Mouse (Mus musculus) heart, embryonic 14.5 days (tissue): Measurements from ENCODE around the gene Diaph2. TPM values are rescaled to one million over a fixed set of nuclear protein-coding genes. Genes with fewer than 3 reads are reported as not detected.
A peak's percentile ranks its signal among the peaks of the same experiment; 100 is the strongest.

Experiments used
- ATAC-seq: fragments of 200-750 bp; cut with Nextera tagmentation; 2 replicates; pipeline ENCODE4 v1.8.0; 2017; ENCODE audit warnings: low read depth, moderate TSS enrichment; ENCODE audit not compliant: insufficient number of reproducible peaks, insufficient read depth, low FRiP score
- H3K27ac ChIP-seq, 2 experiments: fragments of 200-500 bp in 1 of 2; fragments of 300-500 bp in 1 of 2; sonication (generic) in 1 of 2; replicated peaks in 1 of 2; 2 replicates each; pipeline ENCODE4 v1.5.1; 2012 to 2014; ENCODE audit warnings: low read depth in 2 of 2, low read length in 2 of 2, control low read depth in 1 of 2, mild to moderate bottlenecking in 1 of 2, mixed read lengths in 1 of 2; ENCODE audit not compliant: control insufficient read depth in 1 of 2, insufficient read depth in 1 of 2
- H3K27me3 ChIP-seq: fragments of 300-500 bp; sonication (generic); 2 replicates; pipeline ENCODE4 v1.6.1; 2014; ENCODE audit warnings: mild to moderate bottlenecking, low read length, control low read depth; ENCODE audit not compliant: control insufficient read depth, insufficient read depth
- H3K36me3 ChIP-seq: fragments of 300-500 bp; sonication (generic); 2 replicates; pipeline ENCODE4 v1.6.1; 2014; ENCODE audit warnings: mild to moderate bottlenecking, control low read depth, low read length, mixed read lengths; ENCODE audit not compliant: control insufficient read depth, insufficient read depth
- H3K4me1 ChIP-seq, 2 experiments: fragments of 200-500 bp in 1 of 2; fragments of 300-500 bp in 1 of 2; sonication (generic) in 1 of 2; 2 replicates each; pipeline ENCODE4 v1.6.1; 2012 to 2014; ENCODE audit warnings: low read length in 2 of 2, control low read depth in 1 of 2, mixed read lengths in 1 of 2; ENCODE audit not compliant: control insufficient read depth in 2 of 2, insufficient read depth in 2 of 2
- H3K4me2 ChIP-seq: fragments of 300-500 bp; sonication (generic); 2 replicates; pipeline ENCODE4 v1.6.1; 2014; ENCODE audit warnings: mild to moderate bottlenecking, low read length
- H3K4me3 ChIP-seq, 2 experiments: fragments of 200-500 bp in 1 of 2; fragments of 300-500 bp in 1 of 2; sonication (generic) in 1 of 2; 2 replicates each; pipeline ENCODE4 v1.5.1; 2012 to 2014; ENCODE audit warnings: low read length in 2 of 2, mild to moderate bottlenecking in 2 of 2, control low read depth in 1 of 2, low read depth in 1 of 2, moderate library complexity in 1 of 2; ENCODE audit not compliant: control insufficient read depth in 1 of 2, insufficient read depth in 1 of 2
- H3K9ac ChIP-seq: fragments of 300-500 bp; sonication (generic); 2 replicates; pipeline ENCODE4 v1.6.1; 2014; ENCODE audit warnings: mild to moderate bottlenecking, low read length
- H3K9me3 ChIP-seq: fragments of 300-500 bp; sonication (generic); 2 replicates; pipeline ENCODE4 v1.6.1; 2016; ENCODE audit warnings: low read length, control low read depth; ENCODE audit not compliant: control insufficient read depth
- WGBS: fragments of 180-500 bp; shearing (Covaris S2); extraction: QIAGEN DNeasy Blood & Tissue Kit; methylation state at CpG from one replicate; pipeline ENCODE4 v1.1.7; 2014; 5-methylcytosine and 5-hydroxymethylcytosine counted together
- polyA plus RNA-seq: library from polyadenylated mRNA; unstranded; fragments of >200 nt; fragmentation: Nextera tagmentation; extraction: Ambion mirVana; gene quantifications from 2 replicates; pipeline ENCODE4 v1.2.1, GENCODE M21; 2014

Diaph2 gene
- polyA plus RNA-seq, 1 experiment from 2014 or later = 6.8 TPM

GRCm38 (mm10) chrX:129749102-129749501 lies 440 bp upstream of the Diaph2 start:
- no peak for ATAC-seq
- peak overlapping the region; percentile 67 for H3K4me2 ChIP-seq
- no peaks in the 10 kb centered on the region for H3K9me3 ChIP-seq
- peak overlapping the region; percentile 59 to 70 for H3K4me3 ChIP-seq
- H3K27me3 ChIP-seq = no peaks in the 10 kb centered on the region
- H3K36me3 ChIP-seq = no peaks in the 10 kb centered on the region
- 10% methylated on average over 1 of the region's 1 CpGs for WGBS
- H3K27ac ChIP-seq = no peak overlapping the region; a peak in 1 of 4 replicates
- H3K4me1 ChIP-seq = no peaks in the 10 kb centered on the region
- H3K9ac ChIP-seq = peak overlapping the region; percentile 72; the same call in 1 of the 2 replicates

- WGBS = 15% methylated on average over 29 of the region's 31 CpGs
- H3K36me3 ChIP-seq = no peaks in the 10 kb centered on the region
- peak overlapping the region; percentile 50 to 64; a peak in 3 of 4 replicates for H3K27ac ChIP-seq
- H3K4me1 ChIP-seq = no peaks in the 10 kb centered on the region
- peak overlapping the region; percentile 67 for H3K4me2 ChIP-seq
- peak; percentile 69; the same call in 1 of the 2 replicates for ATAC-seq
- H3K4me3 ChIP-seq = peak overlapping the region; percentile 59 to 70
- peak overlapping the region; percentile 72 for H3K9ac ChIP-seq
- no peaks in the 10 kb centered on the region for H3K27me3 ChIP-seq
- H3K9me3 ChIP-seq = no peaks in the 10 kb centered on the region
These were observed 590 bp downstream of the Diaph2 start for GRCm38 (mm10) chrX:129750094-129750569.

GRCm38 (mm10) chrX:129750606-129751005 lies 1.1 kb downstream of the Diaph2 start:
- Histone ChIP-seq H3K27ac (0 out of 4 replicates have a peak overlapping the region, but pooled peaks of 1 of the 2 experiments have one; percentile 4), H3K36me3 (no peaks in the 10 kb centered on the region), H3K9me3 (no peaks in the 10 kb centered on the region), H3K4me2 (peak overlapping the region; percentile 67), H3K4me3 (peak overlapping the region; percentile 59 to 70), H3K27me3 (no peaks in the 10 kb centered on the region), H3K4me1 (no peaks in the 10 kb centered on the region), H3K9ac (peak overlapping the region; percentile 72)
- WGBS = 19% methylated on average over 4 of the region's 6 CpGs
- ATAC-seq = no peak

- H3K36me3 ChIP-seq = no peaks in the 10 kb centered on the region
- H3K9ac ChIP-seq = no peak overlapping the region
- no peak overlapping the region for H3K4me2 ChIP-seq
- no peaks in the 10 kb centered on the region for H3K27me3 ChIP-seq
- H3K9me3 ChIP-seq = no peaks in the 10 kb centered on the region
- no peaks in the 10 kb centered on the region for H3K4me1 ChIP-seq
- H3K4me3 ChIP-seq = no peak overlapping the region
- no peak overlapping the region for H3K27ac ChIP-seq
- ATAC-seq = no peak
These were observed 7.1 kb downstream of the Diaph2 start for GRCm38 (mm10) chrX:129756606-129757005.

GRCm38 (mm10) chrX:129762649-129763048 lies 13.1 kb downstream of the Diaph2 start:
- Histone ChIP-seq H3K36me3 (no peaks in the 10 kb centered on the region), H3K4me3 (no peak overlapping the region), H3K27ac (no peak overlapping the region), H3K4me1 (no peaks in the 10 kb centered on the region), H3K9me3 (no peaks in the 10 kb centered on the region), H3K27me3 (no peaks in the 10 kb centered on the region), H3K4me2 (no peak overlapping the region), H3K9ac (no peak overlapping the region)
- WGBS = 81% methylated on average over 2 of the region's 2 CpGs
- ATAC-seq = no peak

GRCm38 (mm10) chrX:129765378-129765777 lies 15.8 kb downstream of the Diaph2 start:
- no peaks in the 10 kb centered on the region for H3K9me3 ChIP-seq
- no peak overlapping the region for H3K4me3 ChIP-seq
- no peak overlapping the region for H3K9ac ChIP-seq
- H3K4me2 ChIP-seq = no peak overlapping the region
- H3K4me1 ChIP-seq = no peaks in the 10 kb centered on the region
- no peak overlapping the region for H3K27ac ChIP-seq
- H3K27me3 ChIP-seq = no peaks in the 10 kb centered on the region
- H3K36me3 ChIP-seq = no peaks in the 10 kb centered on the region
- WGBS = 78% methylated on average over 2 of the region's 2 CpGs
- ATAC-seq = no peak

- 49% methylated on average over 1 of the region's 1 CpGs for WGBS
- Histone ChIP-seq H3K9me3 (no peaks in the 10 kb centered on the region), H3K27me3 (no peaks in the 10 kb centered on the region), H3K4me1 (no peaks in the 10 kb centered on the region), H3K9ac (no peak overlapping the region), H3K27ac (no peak overlapping the region), H3K36me3 (no peaks in the 10 kb centered on the region), H3K4me3 (no peak overlapping the region), H3K4me2 (no peak overlapping the region)
- no peak for ATAC-seq
These were observed 17.3 kb downstream of the Diaph2 start for GRCm38 (mm10) chrX:129766811-129767210.

- WGBS = 42% methylated on average over 2 of the region's 2 CpGs
- no peak overlapping the region for H3K27ac ChIP-seq
- ATAC-seq = no peak
These were observed 21.1 kb downstream of the Diaph2 start for GRCm38 (mm10) chrX:129770625-129771024.

More at GRCm38 (mm10) chrX:129770625-129771024, 21.1 kb downstream of the Diaph2 start:
- Histone ChIP-seq H3K4me3 (no peak overlapping the region), H3K4me2 (no peak overlapping the region), H3K9ac (no peak overlapping the region), H3K4me1 (no peaks in the 10 kb centered on the region), H3K36me3 (no peaks in the 10 kb centered on the region), H3K9me3 (no peaks in the 10 kb centered on the region), H3K27me3 (no peaks in the 10 kb centered on the region)
